Mouse (Mus musculus): ENCODE data around the gene Apol7b. TPM values are rescaled to one million over a fixed set of nuclear protein-coding genes. Genes with fewer than 3 reads are reported as not detected.
A peak's percentile ranks its signal among the peaks of the same experiment; 100 is the strongest.
"Not testable (repeated sequence)": the region's sequence is repeated elsewhere in the genome, so short reads cannot be mapped to it uniquely, and the experiment has no call there.

The Apol7b gene
- total and polyA plus RNA-seq, 2 experiments from 2014 or later = not detected

GRCm38 (mm10) chr15:77449927-77450326 lies 2.6 kb upstream of the Apol7b start:
- not testable (repeated sequence) for H3K36me3 ChIP-seq (replicated peaks; ENCODE audit: control insufficient read depth, insufficient read depth, low read length); H3K9me3 ChIP-seq (replicated peaks; ENCODE audit: control insufficient read depth, low read length); H3K27me3 ChIP-seq (ENCODE audit: control insufficient read depth, insufficient read depth, low read length); H3K4me2 ChIP-seq (ENCODE audit: low read depth, low read length); H3K4me3 ChIP-seq (ENCODE audit: low read depth, low read length); H3K27ac ChIP-seq (ENCODE audit: low read depth); ATAC-seq (ENCODE audit: insufficient read depth, low read depth); H3K9ac ChIP-seq (replicated peaks; ENCODE audit: low read depth, low read length); H3K4me1 ChIP-seq (ENCODE audit: control insufficient read depth, insufficient read depth); DNase-seq (ENCODE audit: low spot score)
- TF ChIP-seq CTCF (IDR thresholded peaks at IDR 0.05; ENCODE audit: low read depth) = peak; percentile 33
- 39% methylated on average over 10 of the region's 10 CpGs for WGBS

GRCm38 (mm10) chr15:77445668-77446067 lies 1.6 kb downstream of the Apol7b start:
- not testable (repeated sequence) for DNase-seq (ENCODE audit: low spot score); H3K9me3 ChIP-seq (replicated peaks; ENCODE audit: control insufficient read depth, low read length); H3K36me3 ChIP-seq (replicated peaks; ENCODE audit: control insufficient read depth, insufficient read depth, low read length); H3K4me1 ChIP-seq (ENCODE audit: control insufficient read depth, insufficient read depth); H3K27me3 ChIP-seq (ENCODE audit: control insufficient read depth, insufficient read depth, low read length); H3K27ac ChIP-seq (ENCODE audit: low read depth); H3K4me3 ChIP-seq (ENCODE audit: low read depth, low read length); ATAC-seq (ENCODE audit: insufficient read depth, low read depth); H3K4me2 ChIP-seq (ENCODE audit: low read depth, low read length); H3K9ac ChIP-seq (replicated peaks; ENCODE audit: low read depth, low read length)
- WGBS = no CpG with 5 or more reads among the region's 1 CpGs

GRCm38 (mm10) chr15:77444746-77445145 lies 2.5 kb downstream of the Apol7b start:
- not testable (repeated sequence) for H3K36me3 ChIP-seq (replicated peaks; ENCODE audit: control insufficient read depth, insufficient read depth, low read length); ATAC-seq (ENCODE audit: insufficient read depth, low read depth); H3K4me1 ChIP-seq (ENCODE audit: control insufficient read depth, insufficient read depth); H3K4me2 ChIP-seq (ENCODE audit: low read depth, low read length); H3K9ac ChIP-seq (replicated peaks; ENCODE audit: low read depth, low read length); H3K27ac ChIP-seq (ENCODE audit: low read depth); DNase-seq (ENCODE audit: low spot score); H3K27me3 ChIP-seq (ENCODE audit: control insufficient read depth, insufficient read depth, low read length); H3K4me3 ChIP-seq (ENCODE audit: low read depth, low read length); H3K9me3 ChIP-seq (replicated peaks; ENCODE audit: control insufficient read depth, low read length)
- 58% methylated on average over 8 of the region's 8 CpGs for WGBS

GRCm38 (mm10) chr15:77428690-77429448 lies 18.4 kb downstream of the Apol7b start:
- not testable (repeated sequence) for H3K9ac ChIP-seq (replicated peaks; ENCODE audit: low read depth, low read length); ATAC-seq (ENCODE audit: insufficient read depth, low read depth); H3K36me3 ChIP-seq (replicated peaks; ENCODE audit: control insufficient read depth, insufficient read depth, low read length); H3K4me2 ChIP-seq (ENCODE audit: low read depth, low read length); H3K27ac ChIP-seq (ENCODE audit: low read depth); H3K9me3 ChIP-seq (replicated peaks; ENCODE audit: control insufficient read depth, low read length); DNase-seq (ENCODE audit: low spot score); H3K4me3 ChIP-seq (ENCODE audit: low read depth, low read length); H3K4me1 ChIP-seq (ENCODE audit: control insufficient read depth, insufficient read depth); H3K27me3 ChIP-seq (ENCODE audit: control insufficient read depth, insufficient read depth, low read length)
- WGBS = 8% methylated on average over 7 of the region's 10 CpGs

GRCm38 (mm10) chr15:77422925-77423324 lies 24.4 kb downstream of the Apol7b start:
- not testable (repeated sequence) for DNase-seq (ENCODE audit: low spot score); H3K9ac ChIP-seq (replicated peaks; ENCODE audit: low read depth, low read length); H3K4me2 ChIP-seq (ENCODE audit: low read depth, low read length); H3K4me1 ChIP-seq (ENCODE audit: control insufficient read depth, insufficient read depth); H3K27me3 ChIP-seq (ENCODE audit: control insufficient read depth, insufficient read depth, low read length); H3K9me3 ChIP-seq (replicated peaks; ENCODE audit: control insufficient read depth, low read length); H3K27ac ChIP-seq (ENCODE audit: low read depth); H3K36me3 ChIP-seq (replicated peaks; ENCODE audit: control insufficient read depth, insufficient read depth, low read length); H3K4me3 ChIP-seq (ENCODE audit: low read depth, low read length)
- peak; percentile 75 for ATAC-seq (ENCODE audit: insufficient read depth, low read depth)
- WGBS = 41% methylated on average over 3 of the region's 7 CpGs

GRCm38 (mm10) chr15:77419657-77420056 lies 27.6 kb downstream of the Apol7b start:
- H3K27me3 ChIP-seq (ENCODE audit: control insufficient read depth, insufficient read depth, low read length); H3K4me2 ChIP-seq (ENCODE audit: low read depth, low read length); ATAC-seq (ENCODE audit: insufficient read depth, low read depth); H3K9me3 ChIP-seq (replicated peaks; ENCODE audit: control insufficient read depth, low read length); H3K4me1 ChIP-seq (ENCODE audit: control insufficient read depth, insufficient read depth); H3K9ac ChIP-seq (replicated peaks; ENCODE audit: low read depth, low read length); H3K4me3 ChIP-seq (ENCODE audit: low read depth, low read length); H3K27ac ChIP-seq (ENCODE audit: low read depth); H3K36me3 ChIP-seq (replicated peaks; ENCODE audit: control insufficient read depth, insufficient read depth, low read length); DNase-seq (ENCODE audit: low spot score): not testable (repeated sequence)
- no CpG with 5 or more reads among the region's 3 CpGs for WGBS

GRCm38 (mm10) chr15:77416655-77417333 lies 30.5 kb downstream of the Apol7b start:
- not testable (repeated sequence) for H3K36me3 ChIP-seq (replicated peaks; ENCODE audit: control insufficient read depth, insufficient read depth, low read length); H3K4me1 ChIP-seq (ENCODE audit: control insufficient read depth, insufficient read depth); H3K4me2 ChIP-seq (ENCODE audit: low read depth, low read length); H3K4me3 ChIP-seq (ENCODE audit: low read depth, low read length); H3K27ac ChIP-seq (ENCODE audit: low read depth); DNase-seq (ENCODE audit: low spot score); H3K9me3 ChIP-seq (replicated peaks; ENCODE audit: control insufficient read depth, low read length); H3K27me3 ChIP-seq (ENCODE audit: control insufficient read depth, insufficient read depth, low read length); H3K9ac ChIP-seq (replicated peaks; ENCODE audit: low read depth, low read length)
- peak; percentile 38; the same call in 1 of the 2 replicates for ATAC-seq (ENCODE audit: insufficient read depth, low read depth)
- 32% methylated on average over 2 of the region's 10 CpGs for WGBS

- peak; percentile 73; the same call in 1 of the 2 replicates for ATAC-seq (ENCODE audit: insufficient read depth, low read depth)
- not testable (repeated sequence) for H3K27me3 ChIP-seq (ENCODE audit: control insufficient read depth, insufficient read depth, low read length); H3K9me3 ChIP-seq (replicated peaks; ENCODE audit: control insufficient read depth, low read length); H3K4me3 ChIP-seq (ENCODE audit: low read depth, low read length); H3K9ac ChIP-seq (replicated peaks; ENCODE audit: low read depth, low read length); H3K4me1 ChIP-seq (ENCODE audit: control insufficient read depth, insufficient read depth); DNase-seq (ENCODE audit: low spot score); H3K4me2 ChIP-seq (ENCODE audit: low read depth, low read length); H3K36me3 ChIP-seq (replicated peaks; ENCODE audit: control insufficient read depth, insufficient read depth, low read length); H3K27ac ChIP-seq (ENCODE audit: low read depth)
- WGBS = 37% methylated on average over 2 of the region's 2 CpGs
These were observed 31.6 kb downstream of the Apol7b start for GRCm38 (mm10) chr15:77415653-77416052.

Data from heart, postnatal 0 days (tissue).